Mouse (Mus musculus) erythroblast, adult 5-6 weeks (primary cell): ENCODE results near the gene Gapvd1. TPM values are rescaled to one million over a fixed set of nuclear protein-coding genes. Genes with fewer than 3 reads are reported as not detected.
A peak's percentile ranks its signal among the peaks of the same experiment; 100 is the strongest.
"Not testable (repeated sequence)": the region's sequence is repeated elsewhere in the genome, so short reads cannot be mapped to it uniquely, and the experiment has no call there.

Experiments used
- ATAC-seq: replicated peaks from 2 replicates; pipeline ENCODE4 v1.8.0; 2016; ENCODE audit warnings: moderate number of reproducible peaks, mild to moderate bottlenecking, moderate TSS enrichment, inconsistent platforms; ENCODE audit not compliant: poor library complexity, low FRiP score, severe bottlenecking
- total RNA-seq, 2 experiments: library from RNA; stranded (forward) in 1 of 2; stranded (reverse) in 1 of 2; fragments of 150-400 nt in 1 of 2; fragments of 200-764, 138-1000 nt in 1 of 2; gene quantifications; 2 replicates each; pipeline versions ENCODE4 v1.2.3 to v1.2.4; 2015 to 2017; ENCODE audit warnings: low replicate concordance in 2 of 2

Gapvd1 gene
- total RNA-seq (2015; ENCODE audit: low replicate concordance) (308 and 329 TPM in 2 replicates), total RNA-seq (2017; ENCODE audit: low replicate concordance) (761 and 1,292 TPM in 2 replicates)

DNA sequence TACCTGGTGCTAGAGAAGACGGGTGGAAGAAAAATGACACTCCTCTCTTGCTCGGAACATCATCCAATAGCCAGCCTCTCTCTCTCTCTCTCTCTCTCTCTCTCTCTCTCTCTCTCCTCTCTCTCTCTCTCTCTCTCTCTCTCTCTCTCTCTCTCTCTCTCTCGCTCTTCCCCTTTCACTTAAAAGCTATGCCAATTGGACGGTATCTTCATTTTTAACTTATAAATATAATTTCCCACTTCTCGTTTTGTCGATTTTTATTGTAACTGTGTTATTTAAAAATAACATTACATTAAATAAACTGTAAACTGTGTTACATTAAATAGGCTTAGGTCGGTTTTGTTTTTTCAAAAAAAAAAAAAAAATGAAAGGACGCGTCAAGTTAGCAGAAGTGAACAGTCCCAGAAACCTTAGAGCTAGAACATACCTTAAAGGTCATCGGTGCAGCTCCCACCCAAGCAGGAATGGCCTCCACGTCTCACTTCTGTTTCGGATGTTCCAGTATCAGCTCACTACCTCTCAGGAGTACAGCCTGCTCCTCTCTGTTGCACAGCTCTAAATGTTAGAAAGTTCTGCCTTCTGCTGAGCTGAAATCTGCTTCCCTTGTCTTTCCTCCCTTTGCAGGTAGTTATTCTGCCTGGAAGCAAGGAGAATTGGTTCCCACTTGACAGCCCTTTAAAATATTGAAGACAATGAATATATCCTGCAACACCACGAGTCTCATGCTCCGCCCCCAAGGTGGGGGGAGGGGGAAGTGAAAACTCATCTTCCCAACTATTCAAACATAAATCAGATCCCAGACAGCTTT, at the start of gene Gapvd1:
Gene Gapvd1, minus strand, starts transcription at position 682 of the 808 bp plus-strand sequence.
- ATAC-seq: peak; percentile 43; the same call in 1 of the 2 replicates

DNA sequence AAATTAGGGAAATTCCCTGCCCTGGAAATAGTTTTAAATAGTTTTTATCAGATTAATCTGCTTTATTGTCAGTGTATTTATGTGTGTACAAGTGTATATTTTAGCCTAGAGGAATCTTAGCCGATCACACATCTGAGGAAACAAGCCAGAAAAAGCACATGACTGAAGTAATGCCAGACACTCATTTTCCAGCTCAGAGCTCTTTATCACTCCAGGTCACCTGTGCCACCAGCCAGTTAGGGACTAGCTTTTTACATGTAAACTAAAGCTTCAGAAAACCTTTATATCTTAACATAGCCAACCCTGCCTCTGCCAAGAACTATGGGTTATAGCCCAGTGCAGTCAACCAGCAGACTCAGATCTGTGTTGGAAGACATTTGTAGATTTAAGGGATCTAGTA, 49.8 kb upstream of the Gapvd1 start:
- peak; percentile 70 for ATAC-seq

DNA sequence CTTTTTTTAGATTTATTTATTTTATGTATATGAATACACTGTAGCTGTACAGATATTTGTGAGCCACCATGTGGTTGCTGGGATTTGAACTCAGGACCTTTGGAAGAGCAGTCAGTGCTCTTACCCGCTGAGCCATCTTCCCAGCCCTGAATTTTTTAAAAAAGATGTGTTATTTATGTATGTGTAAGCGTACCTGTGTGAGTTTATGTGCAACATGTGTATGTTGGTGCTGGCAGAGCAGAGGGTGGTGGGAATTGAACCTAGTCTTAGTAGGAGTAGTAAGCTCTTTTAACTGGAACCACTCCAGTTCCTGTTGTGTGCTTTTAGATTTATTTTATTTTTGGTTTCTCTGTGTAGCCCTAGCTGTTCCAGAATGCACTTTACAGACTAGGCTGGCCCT, 49.1 kb upstream of the Gapvd1 start:
- no peak for ATAC-seq

DNA sequence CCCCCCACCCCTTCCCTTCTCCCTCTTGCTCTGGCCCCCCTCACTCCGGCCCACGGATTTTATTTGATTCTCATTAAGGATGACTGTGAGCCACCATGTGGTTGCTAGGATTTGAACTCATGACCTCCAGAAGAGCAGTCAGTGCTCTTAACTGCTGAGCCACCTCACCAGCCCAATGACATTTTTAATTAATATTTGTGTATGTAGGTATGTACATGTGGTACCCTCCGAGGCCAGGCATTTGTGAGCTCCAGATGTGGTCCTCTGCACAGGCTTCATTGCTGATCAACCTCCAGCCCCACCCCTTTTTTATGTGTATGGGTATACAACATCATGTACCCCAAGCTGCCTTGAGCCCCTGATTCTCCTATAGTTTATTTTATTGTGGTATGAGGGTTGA, 48.7 kb upstream of the Gapvd1 start:
- ATAC-seq: no peak

DNA sequence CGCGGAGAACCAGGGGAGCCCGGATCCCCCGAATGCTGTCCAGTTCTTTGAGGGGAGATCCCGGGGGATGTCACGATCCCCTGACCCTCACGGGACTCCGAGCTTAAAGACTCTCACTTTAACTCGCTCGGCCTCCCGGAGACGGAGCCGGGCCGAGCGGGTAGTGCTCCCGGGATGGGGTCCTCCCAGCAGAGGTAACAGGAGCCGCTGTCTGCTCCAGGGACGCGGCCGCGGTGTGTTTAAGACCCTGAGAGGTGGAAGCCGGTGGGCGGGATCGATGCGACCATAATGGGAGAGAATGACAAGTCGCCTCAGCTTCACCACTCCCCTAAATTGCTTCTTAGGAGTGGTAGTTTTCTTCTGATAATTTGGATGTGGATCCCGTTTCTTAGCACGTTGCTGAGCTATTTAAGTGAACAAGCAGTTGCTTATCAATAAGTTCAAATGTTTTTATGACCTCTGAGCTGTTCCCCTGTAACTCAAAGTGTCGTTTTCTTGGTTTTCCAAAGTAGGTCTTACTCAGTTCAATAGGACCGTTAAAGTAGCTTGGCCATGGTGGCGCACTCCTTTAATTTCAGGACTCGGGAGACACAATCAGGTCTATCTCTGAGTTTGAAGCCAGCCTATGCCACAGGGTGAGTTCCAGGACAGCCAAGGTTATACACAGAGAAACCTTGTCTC, 47.7 kb upstream of the Gapvd1 start:
- ATAC-seq: peak; percentile 24

DNA sequence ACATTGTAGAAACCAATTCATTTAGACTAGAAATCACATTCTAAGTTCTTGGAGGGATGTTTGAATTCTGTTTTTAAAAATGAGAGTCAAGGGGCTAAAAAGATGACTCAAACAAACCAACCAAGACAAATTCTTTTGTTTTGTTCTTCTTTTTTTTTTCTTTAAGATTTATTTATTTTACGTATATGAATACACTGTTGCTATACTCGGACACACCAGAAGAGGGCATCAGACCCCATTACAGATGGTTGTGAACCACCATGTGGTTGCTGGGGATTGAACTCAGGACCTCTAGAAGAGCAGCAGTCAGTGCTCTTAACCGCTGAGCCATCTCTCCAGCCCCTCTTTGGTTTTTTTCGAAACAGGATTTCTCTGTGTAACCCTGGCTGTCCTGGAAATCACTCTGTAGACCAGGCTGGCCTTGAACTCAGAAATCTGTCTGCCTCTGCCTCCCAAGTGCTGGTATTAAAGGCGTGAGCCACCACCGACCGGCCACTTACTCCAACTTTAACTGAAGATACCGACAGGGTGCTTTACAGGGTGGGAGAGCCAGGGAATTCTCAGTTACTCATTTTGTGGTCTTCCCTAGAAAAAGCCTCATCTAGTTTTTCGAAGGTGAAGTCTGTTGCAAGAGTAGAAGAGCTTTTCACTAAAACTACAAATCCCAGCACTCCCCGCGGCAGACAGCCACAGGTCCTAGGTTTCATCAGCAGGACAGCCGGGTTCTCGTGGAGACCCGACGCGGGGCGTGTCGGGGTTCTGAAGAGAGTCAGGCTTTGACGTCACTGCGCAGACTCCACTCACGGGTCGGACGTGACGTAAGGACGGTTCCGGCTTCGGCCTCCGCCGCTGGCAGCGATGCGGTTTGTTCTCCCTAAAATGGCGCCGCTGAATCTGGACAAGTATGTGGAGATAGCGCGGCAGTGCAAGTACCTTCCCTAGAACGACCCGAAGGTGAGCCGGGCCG, 46.8 kb upstream of the Gapvd1 start:
- ATAC-seq: peak; percentile 76

DNA sequence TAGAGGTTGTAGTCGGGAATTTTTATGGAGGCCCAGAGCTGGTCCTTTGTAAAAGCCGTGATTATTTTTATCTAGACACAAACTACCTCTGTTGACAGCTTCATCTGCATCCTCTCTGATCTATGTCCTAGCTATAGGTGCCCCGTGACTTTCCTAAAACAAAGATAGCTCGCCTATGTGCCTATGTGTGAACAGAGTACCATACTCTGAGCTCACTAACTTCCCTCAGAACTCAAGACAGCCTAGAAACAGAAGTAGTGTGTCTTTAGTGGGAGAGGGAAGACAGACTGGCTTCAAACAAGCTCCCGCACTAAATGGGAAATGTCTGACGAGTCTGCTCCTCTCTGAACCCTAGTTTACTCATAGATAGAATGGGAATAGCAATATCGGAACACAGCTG, 45.3 kb upstream of the Gapvd1 start:
- ATAC-seq: no peak

DNA sequence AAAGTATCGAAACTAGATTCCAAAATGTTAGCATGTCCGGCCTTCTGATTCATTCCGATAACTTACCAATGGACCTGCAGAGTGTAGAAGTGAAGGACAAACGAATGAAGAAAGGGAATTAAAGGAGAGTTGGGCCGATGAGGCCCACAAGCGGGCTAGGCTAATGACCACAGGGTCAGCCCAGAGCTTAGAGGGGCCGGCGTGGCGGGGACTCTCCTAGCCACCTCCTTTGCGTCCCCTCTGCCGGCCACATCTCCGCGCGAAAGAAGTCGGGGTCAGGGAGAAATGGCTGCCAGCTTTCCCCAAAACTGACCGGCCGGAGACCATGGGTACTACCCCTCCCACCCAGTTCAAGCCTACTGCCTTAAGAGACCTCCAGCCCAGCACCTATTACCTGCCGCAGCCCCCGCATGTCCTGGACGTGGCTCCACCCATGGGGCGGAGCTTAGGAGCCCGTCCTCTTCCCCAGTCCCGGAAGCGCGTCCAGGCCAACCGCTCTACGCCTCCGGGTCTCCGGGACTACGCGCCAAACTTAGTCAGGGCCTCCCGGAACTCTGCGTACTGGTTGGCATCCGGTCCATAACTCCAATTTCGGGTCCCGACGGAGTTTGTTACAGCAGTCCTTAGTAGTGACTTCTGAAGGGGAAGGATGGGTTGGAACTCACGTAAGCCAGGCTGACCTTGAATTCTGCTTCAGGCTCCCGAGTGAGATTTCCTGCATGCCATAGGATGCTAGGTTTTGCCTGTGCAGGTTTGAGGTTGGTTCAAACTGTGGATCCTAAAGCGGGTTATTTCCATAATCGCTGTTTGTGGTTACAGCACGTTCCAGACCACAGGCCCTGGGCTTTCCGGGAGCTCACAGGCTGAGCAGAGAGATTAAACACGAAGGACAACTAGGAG, 44.6 kb upstream of the Gapvd1 start, which contains the start of gene Rabepk:
Gene Rabepk, minus strand, starts transcription at position 556 of the 900 bp plus-strand sequence.
- peak; percentile 72 for ATAC-seq

DNA sequence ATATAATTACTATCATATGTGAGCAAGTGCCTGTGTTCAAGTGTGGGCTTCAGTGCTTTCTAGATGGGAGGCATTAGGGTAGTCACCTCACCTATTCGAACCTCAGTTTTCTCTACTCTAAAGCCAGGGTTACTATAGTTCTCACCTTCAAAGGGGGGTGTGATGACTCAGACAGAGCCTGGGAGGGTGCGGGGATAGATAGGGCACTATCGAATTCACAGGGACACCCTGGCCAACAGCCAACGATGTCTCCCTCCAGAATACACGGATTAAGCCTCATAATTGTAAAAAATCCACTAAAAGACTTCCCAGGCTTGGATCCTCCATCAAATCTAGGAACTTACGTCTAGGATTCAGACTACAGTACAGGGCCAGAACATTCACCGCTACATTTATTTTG, 40.4 kb upstream of the Gapvd1 start:
- ATAC-seq: peak; percentile 36; the same call in 1 of the 2 replicates

DNA sequence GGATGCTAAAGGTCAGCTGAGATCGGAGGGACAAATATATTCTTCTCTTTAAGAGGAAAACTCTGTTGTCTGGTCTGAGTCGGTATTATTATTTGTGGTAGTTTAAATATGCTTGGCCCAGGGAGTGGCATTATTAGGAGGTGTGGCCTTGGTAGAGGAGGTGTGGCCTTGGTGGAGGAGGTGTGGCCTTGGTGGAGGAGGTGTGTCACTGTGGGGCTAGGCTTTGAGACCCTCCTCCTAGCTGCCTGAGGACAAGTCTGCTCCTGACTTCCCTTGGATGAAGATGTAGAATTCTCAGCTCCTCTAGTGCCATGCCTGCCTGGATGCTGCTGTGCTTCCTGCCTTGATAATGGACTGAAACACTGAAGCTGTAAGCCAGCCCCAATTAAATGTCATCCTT, 39.5 kb upstream of the Gapvd1 start:
- ATAC-seq: no peak

DNA sequence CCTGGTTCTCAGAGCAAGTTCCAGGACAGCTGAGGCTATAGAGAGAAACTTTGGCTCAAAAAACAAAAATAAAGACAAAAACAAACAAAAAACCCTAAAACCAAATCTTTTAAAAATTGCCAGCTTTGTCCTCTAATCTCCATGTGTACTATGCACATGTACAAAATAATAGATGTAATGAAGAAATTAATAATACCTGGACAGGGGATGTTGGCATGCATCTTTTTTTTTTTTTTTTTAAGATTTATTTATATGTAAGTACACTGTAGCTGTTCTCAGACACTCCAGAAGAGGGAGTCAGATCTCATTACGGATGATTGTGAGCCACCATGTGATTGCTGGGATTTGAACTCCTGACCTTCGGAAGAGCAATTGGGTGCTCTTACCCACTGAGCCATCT, 37.5 kb upstream of the Gapvd1 start:
- ATAC-seq: not testable (repeated sequence)

DNA sequence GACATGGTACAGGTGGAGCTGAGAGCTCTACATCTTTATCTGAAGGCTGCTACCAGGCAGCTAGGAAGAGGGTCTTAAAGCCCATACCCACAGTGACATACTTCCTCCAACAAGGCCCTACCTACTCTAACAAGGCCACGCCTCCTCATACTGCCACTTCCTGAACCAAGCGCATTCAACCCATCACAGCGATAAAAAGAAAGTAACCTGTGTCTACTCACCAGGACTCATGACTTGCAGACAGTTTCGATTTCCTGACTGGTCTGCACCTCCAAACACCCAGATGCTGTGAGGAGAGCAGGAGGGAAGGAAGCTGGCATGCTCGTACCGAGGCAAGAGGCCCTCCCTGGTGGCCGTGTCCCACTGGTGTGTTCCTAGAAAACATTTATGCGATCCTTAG, 35.2 kb upstream of the Gapvd1 start:
- peak; percentile 87 for ATAC-seq

DNA sequence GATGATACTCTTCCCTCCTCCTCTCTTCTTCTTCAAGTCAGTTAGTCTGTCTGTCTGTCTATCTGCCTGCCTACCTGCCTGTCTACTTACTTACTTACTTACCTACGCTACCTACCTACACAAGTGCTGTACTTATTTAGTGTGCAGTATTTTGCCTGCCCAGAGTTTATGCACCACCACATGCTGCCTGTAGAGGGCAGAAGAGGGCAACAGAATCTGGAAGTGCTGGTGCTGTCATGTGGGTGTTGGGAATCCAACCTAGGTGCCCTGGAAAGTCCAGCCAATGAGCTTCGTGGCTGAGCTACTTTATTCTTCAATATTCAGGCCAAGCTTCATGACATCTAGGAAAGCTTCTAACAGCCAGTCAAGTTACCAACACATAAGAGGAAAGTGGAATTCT, 29.1 kb upstream of the Gapvd1 start:
- peak; percentile 79 for ATAC-seq

DNA sequence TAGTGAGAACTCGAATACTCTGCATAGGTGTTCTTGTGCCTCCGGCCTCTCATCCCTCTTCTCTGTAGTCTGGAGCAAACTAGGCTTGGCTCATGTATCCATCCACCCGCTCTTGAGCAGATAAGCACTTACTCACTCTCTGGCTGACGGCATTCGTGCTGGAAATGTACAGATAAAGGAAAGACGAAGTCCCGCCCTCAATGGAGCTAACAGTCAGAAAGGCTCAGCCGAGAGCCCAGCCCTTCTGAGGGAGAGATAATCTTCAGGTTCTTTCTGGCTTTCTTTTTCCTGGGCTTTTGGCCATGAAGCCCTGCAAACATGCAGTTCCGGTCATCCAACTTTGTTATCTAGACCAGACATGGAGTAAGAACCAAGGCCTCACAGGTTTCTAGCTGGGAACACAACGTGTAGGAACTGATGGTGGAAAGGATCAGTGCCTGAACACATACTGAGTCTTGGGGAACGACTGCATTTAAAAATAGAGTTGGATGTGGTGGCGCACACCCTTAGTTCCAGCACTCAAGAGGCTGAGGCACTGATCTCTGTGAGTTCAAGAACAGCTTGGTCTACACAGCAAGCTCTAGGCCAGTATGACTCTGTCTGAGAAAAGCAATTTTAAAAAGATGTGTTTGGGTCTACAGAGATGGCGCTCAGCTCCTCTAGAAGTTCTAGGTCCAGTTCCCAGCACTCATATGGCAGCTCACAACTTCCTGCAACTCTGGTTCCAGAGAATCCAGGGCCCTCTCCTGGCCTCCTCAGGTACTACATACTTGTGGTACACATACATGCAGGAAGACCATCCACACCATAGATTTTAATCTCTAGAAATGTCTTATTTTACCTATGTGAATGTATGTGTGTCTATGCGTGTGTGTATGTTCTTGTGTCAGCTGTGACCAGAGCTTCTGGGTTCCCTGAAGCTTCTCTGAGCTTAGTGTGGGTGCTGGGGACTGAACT, 28.3 kb upstream of the Gapvd1 start:
- peak; percentile 91 for ATAC-seq

DNA sequence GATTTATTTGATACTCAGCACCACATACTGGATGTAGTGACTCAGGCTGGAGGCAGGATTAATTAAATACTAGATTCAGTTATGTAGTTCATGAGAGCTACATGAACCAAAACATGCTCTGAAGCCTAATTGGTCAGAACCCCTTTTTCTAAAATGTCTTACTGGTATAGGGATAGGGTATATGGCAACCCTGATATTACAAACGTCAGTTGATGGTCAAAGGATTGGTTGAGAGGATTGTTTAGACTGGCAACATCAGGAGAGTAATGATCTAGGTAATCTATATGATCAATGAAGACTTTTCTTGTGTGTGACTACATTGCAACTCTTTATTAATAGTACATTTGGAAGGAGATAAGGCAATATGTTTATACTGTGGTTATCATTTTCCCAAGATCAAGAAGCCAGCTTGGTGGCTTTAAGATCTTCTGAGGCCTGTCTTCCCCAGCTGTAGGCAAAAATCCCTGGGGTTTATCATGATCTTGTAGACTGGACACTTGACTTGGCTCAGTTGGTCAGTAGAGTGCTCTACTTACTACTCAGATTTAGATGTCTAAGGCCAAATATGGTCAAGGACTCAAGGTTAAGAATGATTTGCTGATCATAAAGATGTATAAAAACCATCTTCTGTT, 22.3 kb upstream of the Gapvd1 start:
- ATAC-seq: no peak

DNA sequence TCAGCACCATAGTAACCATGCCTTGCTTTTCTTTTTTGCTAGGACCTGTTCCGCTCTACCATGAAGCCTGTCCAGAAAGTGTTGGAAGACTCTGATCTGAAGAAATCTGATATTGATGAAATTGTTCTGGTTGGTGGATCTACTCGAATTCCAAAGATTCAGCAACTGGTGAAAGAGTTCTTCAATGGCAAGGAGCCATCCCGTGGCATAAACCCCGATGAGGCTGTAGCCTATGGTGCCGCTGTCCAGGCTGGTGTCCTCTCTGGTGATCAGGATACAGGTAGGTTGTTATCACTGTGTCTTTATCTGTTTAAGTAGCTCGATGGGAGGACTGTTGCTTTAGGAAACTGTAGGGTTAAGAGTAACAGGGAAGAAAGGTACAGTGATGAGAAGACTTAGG, 19.5 kb upstream of the Gapvd1 start:
- ATAC-seq: no peak

DNA sequence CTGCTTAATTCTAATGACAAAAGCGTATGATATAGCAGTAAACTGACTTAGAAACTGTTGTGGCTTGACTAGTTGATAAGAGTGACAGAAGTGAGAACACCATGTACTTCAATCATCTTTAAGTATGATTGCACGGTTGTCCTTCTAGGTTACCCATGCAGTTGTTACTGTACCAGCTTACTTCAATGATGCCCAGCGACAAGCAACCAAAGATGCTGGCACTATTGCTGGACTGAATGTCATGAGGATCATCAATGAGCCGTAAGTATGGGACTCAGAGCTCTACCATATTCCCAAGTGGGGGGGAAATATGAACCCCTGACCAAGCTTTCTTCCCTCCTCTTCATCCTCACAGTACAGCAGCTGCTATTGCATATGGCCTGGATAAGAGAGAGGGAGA, 18.6 kb upstream of the Gapvd1 start:
- no peak for ATAC-seq
